Mouse (Mus musculus) G1E (cell line): Measurements from ENCODE around the gene Tmem179b.

Experiments
- CTCF ChIP-seq: IDR thresholded peaks from 2 replicates; pipeline ENCODE4 v1.5.1; 2012; ENCODE audit warnings: low read depth, low read length, inconsistent platforms, mixed read lengths
- GATA1 ChIP-seq: IDR thresholded peaks from 2 replicates; pipeline ENCODE4 v1.6.1; 2012; ENCODE audit warnings: borderline replicate concordance, low read length, inconsistent platforms, mixed read lengths
- GATA2 ChIP-seq: IDR thresholded peaks from 2 replicates; pipeline ENCODE4 v1.6.1; 2012; ENCODE audit warnings: low read depth, low read length, inconsistent platforms, borderline replicate concordance

DNA sequence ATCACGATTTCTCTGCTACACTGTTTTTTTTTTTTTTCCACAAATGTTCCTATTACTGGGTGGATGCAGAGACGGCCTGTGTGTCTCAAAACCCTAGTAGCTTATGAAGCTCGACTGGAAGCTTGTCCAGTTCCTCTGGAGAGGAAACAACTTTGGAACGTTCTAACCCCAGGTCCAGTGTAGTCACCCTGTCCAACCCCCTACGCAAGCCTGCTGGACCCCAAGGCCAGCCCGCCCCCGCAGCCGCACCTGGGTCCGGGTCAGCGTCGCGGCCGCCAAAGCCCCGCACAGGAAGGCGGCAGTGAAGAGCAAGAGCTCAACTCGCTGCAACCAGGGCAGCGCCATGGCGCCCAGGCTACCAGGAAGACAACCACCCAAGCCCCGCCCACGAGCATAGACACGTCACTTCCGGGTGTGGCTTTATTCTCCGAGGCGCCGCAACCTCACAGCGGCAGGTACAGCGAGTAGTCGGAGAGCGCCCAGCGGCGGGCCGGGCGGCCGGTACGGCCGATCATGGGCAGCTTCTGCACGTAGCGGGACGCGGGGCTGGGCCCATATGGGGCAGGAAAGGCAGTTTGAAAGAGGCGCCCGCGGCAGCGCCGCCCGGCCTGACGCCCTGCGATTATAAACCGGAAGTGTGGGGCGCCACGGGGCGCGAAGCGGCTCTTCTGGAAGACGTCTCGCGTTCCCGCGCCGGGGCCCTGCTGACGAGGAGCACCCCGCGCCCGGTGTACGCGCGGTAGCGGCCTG, at the start of gene Tmem179b:
- TF ChIP-seq CTCF (no peak), GATA2 (no peak), GATA1 (no peak)
